Mouse (Mus musculus) cortical plate, adult 2 months (tissue): ENCODE results near the gene Diaph2.

Experiments
- CTCF ChIP-seq: fragments of 200-500 bp; IDR thresholded peaks from 2 replicates; pipeline ENCODE4 v1.5.1; 2011; ENCODE audit warnings: mild to moderate bottlenecking, control low read depth, low read length; ENCODE audit not compliant: insufficient read depth; ENCODE audit errors: extremely low read depth
- POLR2A ChIP-seq: fragments of 200-500 bp; IDR thresholded peaks from 2 replicates; pipeline ENCODE4 v1.6.1; 2011; ENCODE audit warnings: mild to moderate bottlenecking, low read length, control low read depth; ENCODE audit not compliant: insufficient read depth; ENCODE audit errors: extremely low read depth

DNA sequence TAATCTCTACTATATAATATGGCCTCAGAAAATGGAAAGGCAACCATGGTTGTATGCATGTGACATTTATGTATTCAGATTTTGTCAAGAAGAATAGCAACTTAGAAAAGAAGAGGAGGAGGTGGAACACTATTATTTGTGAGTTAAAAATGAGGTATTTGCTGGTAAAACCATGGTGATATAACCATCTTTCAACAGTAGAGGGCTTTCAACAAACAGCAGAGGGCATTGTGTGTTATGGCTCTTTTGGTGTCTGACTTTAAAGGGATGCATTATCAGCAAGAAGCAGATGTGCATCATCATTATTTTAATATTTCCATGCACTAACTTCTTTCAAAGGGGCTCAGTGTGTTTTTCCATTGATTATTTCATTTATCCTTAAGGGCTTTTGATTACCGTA lies 731.3 kb downstream of the Diaph2 start:
- no peak for TF ChIP-seq POLR2A
- no peak for TF ChIP-seq CTCF
